Mouse (Mus musculus): ENCODE measurements around the gene Mobp. TPM values are rescaled to one million over a fixed set of nuclear protein-coding genes. Genes with fewer than 3 reads are reported as not detected.

Mobp gene
- total RNA-seq (2023) = not detected in 4 replicates

DNA sequence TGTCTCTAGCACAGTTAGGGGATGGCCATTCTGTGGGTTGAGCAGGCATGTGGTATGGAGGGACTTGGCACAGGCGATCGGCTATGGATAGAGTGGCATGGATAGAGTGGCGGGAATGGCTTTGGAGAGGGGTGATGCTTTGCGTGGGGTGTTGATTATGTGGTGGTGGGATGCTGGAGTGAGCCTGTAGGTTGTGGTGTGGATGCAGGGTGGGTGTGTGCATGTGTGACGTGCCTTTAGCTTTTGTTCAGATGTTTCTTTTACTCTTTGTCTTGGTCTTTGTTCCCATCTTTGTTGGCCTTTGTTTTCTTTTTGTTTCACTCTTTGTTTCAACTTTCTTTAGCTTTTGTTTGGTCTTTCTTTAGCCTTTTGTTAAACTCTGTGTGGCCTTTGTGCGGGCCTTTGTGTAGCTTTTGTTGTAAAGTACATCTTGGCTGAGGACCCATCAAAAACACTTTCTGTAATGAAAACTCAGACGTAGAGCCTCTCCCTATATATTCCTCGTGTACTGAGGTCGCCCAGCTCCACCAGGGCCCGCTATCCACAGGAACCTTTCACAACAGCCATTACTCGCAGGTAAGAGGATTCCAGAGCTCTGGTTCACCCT lies at the start of gene Mobp:
Mobp (plus strand) TSS at position 486 of the 607 bp plus-strand sequence.

DNA sequence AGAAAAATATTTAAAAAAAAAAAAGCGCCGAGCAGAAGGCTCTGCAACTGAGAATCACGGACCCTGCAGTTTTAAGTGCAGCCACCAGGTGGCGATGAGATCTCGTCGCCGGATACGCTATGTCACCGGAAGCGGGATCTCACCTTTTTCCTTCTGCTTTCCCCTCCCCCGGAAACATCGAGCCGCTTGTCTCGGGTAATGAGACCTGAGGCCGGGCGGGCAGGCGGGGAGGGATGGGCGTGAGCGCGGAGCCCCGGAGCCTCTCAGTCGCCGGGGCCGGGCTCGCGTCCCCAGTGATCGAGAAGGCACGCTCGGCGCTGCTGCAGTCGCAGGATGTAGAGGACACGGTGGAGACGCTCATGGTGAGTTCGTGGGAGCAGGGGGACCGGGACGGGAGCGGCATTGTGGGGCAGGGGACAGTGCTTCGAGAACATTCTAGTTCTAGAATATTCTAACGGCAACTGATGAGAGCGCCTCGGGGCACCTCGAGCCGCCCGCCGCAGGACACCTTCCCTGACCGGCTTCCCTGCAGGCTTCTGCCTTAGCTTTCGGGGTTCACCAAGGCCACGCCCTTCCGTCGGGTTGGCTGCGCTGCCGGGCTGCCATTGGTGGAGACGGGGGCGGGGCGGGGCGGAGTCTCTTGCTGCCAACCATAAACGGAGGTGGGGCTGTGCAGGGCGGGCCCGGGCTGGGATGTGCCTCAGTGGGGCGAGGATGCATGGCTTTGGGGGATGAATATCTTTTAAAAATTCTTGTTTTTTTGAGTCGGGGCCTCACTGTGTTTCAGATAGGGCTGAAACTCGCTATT lies 39.1 kb upstream of the Mobp start, which contains the start of gene Slc25a38:
Slc25a38 (plus strand) TSS at position 164 of the 808 bp plus-strand sequence.

DNA sequence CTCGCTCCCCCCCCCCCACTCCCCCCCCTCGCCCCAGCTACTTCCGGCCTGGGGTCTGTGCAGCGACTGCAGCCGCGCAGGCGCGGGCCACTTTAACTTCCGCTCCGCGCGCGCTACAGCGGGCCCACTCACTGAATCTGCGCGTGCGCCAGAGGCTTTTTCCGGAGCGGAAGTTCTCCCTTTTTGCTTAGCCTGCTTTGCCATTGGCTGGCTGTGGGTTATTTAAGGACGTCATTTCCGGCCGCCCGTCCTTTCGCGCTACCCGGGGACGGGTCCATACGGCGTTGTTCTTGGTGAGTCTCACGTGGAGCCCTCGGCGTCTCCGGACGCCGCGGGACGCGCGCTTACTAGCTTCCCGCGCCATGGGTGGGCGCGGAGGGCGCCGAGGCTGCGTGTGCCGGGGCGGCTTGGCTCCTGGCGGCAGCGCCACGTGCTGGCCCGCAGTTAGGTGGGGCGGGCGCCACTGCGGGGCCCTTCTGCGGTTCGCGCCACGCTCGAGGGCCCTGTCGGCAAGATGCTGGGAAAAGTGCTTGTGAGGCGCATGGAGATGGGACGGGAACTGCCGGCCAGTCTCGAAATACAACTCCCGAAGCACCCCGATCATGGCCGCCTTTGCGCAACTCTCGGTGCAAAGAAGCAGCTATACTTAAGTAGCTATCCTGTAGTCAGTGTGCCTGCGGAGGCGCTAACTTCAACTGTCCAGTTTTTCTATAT lies 21.8 kb upstream of the Mobp start, which contains the start of gene Rpsa:
Rpsa (plus strand) TSS at position 152 of the 714 bp plus-strand sequence.

Other genes starting within 250 kb of the Mobp start
- 8.6 to 12.9 TPM (median 10.7 TPM) in 4 replicates for gene Gorasp1, start 212.1 kb upstream of the Mobp start, total RNA-seq (2023)
- 0.76 TPM in 1 of 4 replicates, not detected in the others for gene Ttc21a, start 212.1 kb upstream of the Mobp start, total RNA-seq (2023)
- 356 to 391 TPM (median 369 TPM) in 4 replicates for gene Csrnp1, start 165.0 kb upstream of the Mobp start, total RNA-seq (2023)
- gene Xirp1, start 126.1 kb upstream of the Mobp start, total RNA-seq (2023) = 0.19 to 0.77 TPM (median 0.21 TPM) in 3 of 4 replicates, not detected in the other
- gene Cx3cr1, start 79.8 kb upstream of the Mobp start, total RNA-seq (2023) = 0.24 to 0.45 TPM (median 0.36 TPM) in 4 replicates
- not detected in 4 replicates for gene Ccr8, start 57.6 kb upstream of the Mobp start, total RNA-seq (2023)
- gene Slc25a38, start 39.3 kb upstream of the Mobp start, total RNA-seq (2023) = 31.3 to 41.5 TPM (median 35.2 TPM) in 4 replicates
- gene Rpsa, start 22.0 kb upstream of the Mobp start, total RNA-seq (2023) = 2,133 to 2,269 TPM (median 2,244 TPM) in 4 replicates
- gene Myrip, start 151.8 kb downstream of the Mobp start, total RNA-seq (2023) = not detected in 4 replicates